Mouse (Mus musculus) myocyte (in vitro differentiated cells): ENCODE measurements around the gene Myom3. TPM values are rescaled to one million over a fixed set of nuclear protein-coding genes. Genes with fewer than 3 reads are reported as not detected.

Source experiments
- H3K27me3 ChIP-seq: one replicate; pipeline ENCODE4 v1.6.1; 2011; ENCODE audit not compliant: control insufficient read depth, insufficient read depth, insufficient read length
- H3K36me3 ChIP-seq: one replicate; pipeline ENCODE4 v1.6.1; 2011; ENCODE audit not compliant: control insufficient read depth, insufficient read depth
- H3K4me2 ChIP-seq: one replicate; pipeline ENCODE4 v1.6.1; 2011; ENCODE audit warnings: low read depth, control low read depth
- H3K4me3 ChIP-seq: one replicate; pipeline ENCODE4 v1.5.1; 2011; ENCODE audit warnings: mild to moderate bottlenecking, control low read depth, moderate library complexity
- H3K79me2 ChIP-seq: one replicate; pipeline ENCODE4 v1.6.1; 2011; ENCODE audit not compliant: control insufficient read depth, insufficient read depth
- H3ac ChIP-seq: one replicate; pipeline ENCODE4 v1.6.1; 2011; ENCODE audit not compliant: control insufficient read depth, insufficient read length
- CEBPB ChIP-seq: IDR thresholded peaks from 2 replicates; pipeline ENCODE4 v1.6.1; 2011; ENCODE audit warnings: mild to moderate bottlenecking, moderate library complexity; ENCODE audit not compliant: poor library complexity, insufficient read depth, severe bottlenecking
- E2F4 ChIP-seq: IDR thresholded peaks from one replicate; pipeline ENCODE4 v1.6.1; 2011; ENCODE audit warnings: mild to moderate bottlenecking, control low read depth, moderate library complexity; ENCODE audit not compliant: insufficient read depth
- MAX ChIP-seq: IDR thresholded peaks from one replicate; pipeline ENCODE4 v1.6.1; 2011; ENCODE audit warnings: low read depth, mild to moderate bottlenecking, control low read depth
- MYOD1 ChIP-seq, 3 experiments: IDR thresholded peaks; one replicate each; pipeline ENCODE4 v1.6.1; 2011; ENCODE audit warnings: control low read depth in 2 of 3, low read depth in 2 of 3, mild to moderate bottlenecking in 2 of 3, moderate library complexity in 1 of 3; ENCODE audit not compliant: insufficient read length in 2 of 3, control insufficient read depth in 1 of 3
- MYOG ChIP-seq, 3 experiments: IDR thresholded peaks; one replicate each; pipeline ENCODE4 v1.6.1; 2011; ENCODE audit warnings: control low read depth in 2 of 3, low read depth in 2 of 3, mild to moderate bottlenecking in 2 of 3; ENCODE audit not compliant: insufficient read length in 2 of 3, control insufficient read depth in 1 of 3, insufficient read depth in 1 of 3
- POLR2A ChIP-seq: IDR thresholded peaks from one replicate; pipeline ENCODE4 v1.6.1; 2011; ENCODE audit warnings: low read depth, mild to moderate bottlenecking, control low read depth, moderate library complexity; ENCODE audit not compliant: insufficient read length
- POLR2AphosphoS2 ChIP-seq: IDR thresholded peaks from one replicate; pipeline ENCODE4 v1.6.1; 2011; ENCODE audit warnings: low read depth, control low read depth; ENCODE audit not compliant: insufficient read length
- REST ChIP-seq: IDR thresholded peaks from one replicate; pipeline ENCODE4 v1.6.1; 2011; ENCODE audit warnings: mild to moderate bottlenecking, control low read depth, moderate library complexity; ENCODE audit not compliant: insufficient read depth, insufficient read length
- SRF ChIP-seq: IDR thresholded peaks from one replicate; pipeline ENCODE4 v1.6.1; 2011; ENCODE audit warnings: low read depth; ENCODE audit not compliant: control insufficient read depth, insufficient read length
- TCF12 ChIP-seq: IDR thresholded peaks from one replicate; pipeline ENCODE4 v1.6.1; 2011; ENCODE audit warnings: mild to moderate bottlenecking, control low read depth; ENCODE audit not compliant: poor library complexity, insufficient read depth, severe bottlenecking
- TCF3 ChIP-seq: IDR thresholded peaks from one replicate; pipeline ENCODE4 v1.6.1; 2011; ENCODE audit warnings: low read depth, control low read depth; ENCODE audit not compliant: insufficient read length
- USF1 ChIP-seq: IDR thresholded peaks from one replicate; pipeline ENCODE4 v1.6.1; 2011; ENCODE audit warnings: low read depth, mild to moderate bottlenecking, control low read depth, moderate library complexity
- polyA plus RNA-seq: library from polyadenylated mRNA; unstranded; fragments of >200 nt; fragmentation: generic; extraction: Trizol; gene quantifications from one replicate; pipeline ENCODE4 v1.2.1, GENCODE M21; 2012; ENCODE audit warnings: missing spikeins

The Myom3 gene
- polyA plus RNA-seq, 1 experiment: 97.1 TPM

DNA sequence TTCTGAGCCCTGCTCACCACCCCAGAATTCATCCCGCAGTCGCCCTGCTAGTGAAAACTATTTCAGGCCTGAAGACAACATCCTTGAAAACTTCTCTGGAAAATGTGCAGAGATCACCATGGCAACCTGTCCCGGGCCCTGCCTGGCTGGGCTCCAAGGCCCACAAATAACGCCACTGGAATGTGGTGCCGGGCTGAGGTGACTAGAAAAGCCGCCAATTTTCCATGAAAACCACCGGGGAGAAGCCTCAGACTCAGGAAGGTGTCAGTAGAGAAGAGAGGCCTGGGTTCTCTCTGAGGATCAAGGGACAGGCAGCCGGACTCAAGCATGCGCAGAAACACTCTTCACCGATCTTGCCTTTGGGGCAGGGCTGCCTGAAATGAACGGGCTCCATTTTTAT, 69.0 kb downstream of the Myom3 start:
- no peak overlapping the region for H3K4me3 ChIP-seq

DNA sequence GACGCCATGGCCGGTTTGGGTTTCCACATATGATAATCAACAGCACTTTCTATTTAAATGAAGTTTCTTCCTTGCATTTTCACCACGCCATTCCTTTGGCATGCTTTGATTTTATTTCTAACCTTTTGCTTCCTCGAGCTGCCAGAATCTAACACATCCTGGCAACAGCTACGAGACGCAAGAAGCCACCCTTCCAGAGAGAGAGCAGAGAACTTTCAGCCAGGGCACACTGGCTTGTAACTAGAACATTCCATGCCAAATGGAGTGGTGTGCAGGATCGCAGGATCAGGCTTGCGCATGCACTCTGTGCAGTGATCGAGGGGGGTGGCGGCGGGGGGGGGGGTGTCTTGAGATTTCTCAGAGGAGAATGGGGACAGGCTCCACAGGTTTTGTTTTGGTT, 72.6 kb downstream of the Myom3 start:
- H3K4me3 ChIP-seq: no peak overlapping the region
- H3K36me3 ChIP-seq: no peaks in the 10 kb centered on the region
- no peaks in the 10 kb centered on the region for H3K27me3 ChIP-seq
- no peak overlapping the region for H3ac ChIP-seq
- no peak overlapping the region for H3K4me2 ChIP-seq
- H3K79me2 ChIP-seq: no peaks in the 10 kb centered on the region
- TF ChIP-seq MYOD1 (IDR thresholded peaks at IDR 0.05; ENCODE audit: control insufficient read depth in 1 of 3, insufficient read length in 2 of 3, low read depth in 2 of 3): no peak

More for the DNA sequence above, 69.0 kb downstream of the Myom3 start:
- Histone ChIP-seq H3K4me2 (peak overlapping the region; percentile 64), H3K27me3 (no peaks in the 10 kb centered on the region), H3K36me3 (no peaks in the 10 kb centered on the region), H3ac (no peak overlapping the region), H3K79me2 (no peaks in the 10 kb centered on the region)
- no peak for TF ChIP-seq POLR2AphosphoS2
- no peak for TF ChIP-seq MYOD1 (IDR thresholded peaks at IDR 0.05; ENCODE audit: control insufficient read depth in 1 of 3, insufficient read length in 2 of 3, low read depth in 2 of 3)
- TF ChIP-seq POLR2A: no peak
- TF ChIP-seq USF1: no peak
- TF ChIP-seq REST: no peak
- TF ChIP-seq MYOG (IDR thresholded peaks at IDR 0.05; ENCODE audit: control insufficient read depth in 1 of 3, insufficient read depth in 1 of 3, insufficient read length in 2 of 3, low read depth in 2 of 3): no peak
- no peak for TF ChIP-seq TCF3
- no peak for TF ChIP-seq SRF
- no peak for TF ChIP-seq E2F4
- TF ChIP-seq TCF12: no peak
- no peak for TF ChIP-seq MAX
- TF ChIP-seq CEBPB: no peak

DNA sequence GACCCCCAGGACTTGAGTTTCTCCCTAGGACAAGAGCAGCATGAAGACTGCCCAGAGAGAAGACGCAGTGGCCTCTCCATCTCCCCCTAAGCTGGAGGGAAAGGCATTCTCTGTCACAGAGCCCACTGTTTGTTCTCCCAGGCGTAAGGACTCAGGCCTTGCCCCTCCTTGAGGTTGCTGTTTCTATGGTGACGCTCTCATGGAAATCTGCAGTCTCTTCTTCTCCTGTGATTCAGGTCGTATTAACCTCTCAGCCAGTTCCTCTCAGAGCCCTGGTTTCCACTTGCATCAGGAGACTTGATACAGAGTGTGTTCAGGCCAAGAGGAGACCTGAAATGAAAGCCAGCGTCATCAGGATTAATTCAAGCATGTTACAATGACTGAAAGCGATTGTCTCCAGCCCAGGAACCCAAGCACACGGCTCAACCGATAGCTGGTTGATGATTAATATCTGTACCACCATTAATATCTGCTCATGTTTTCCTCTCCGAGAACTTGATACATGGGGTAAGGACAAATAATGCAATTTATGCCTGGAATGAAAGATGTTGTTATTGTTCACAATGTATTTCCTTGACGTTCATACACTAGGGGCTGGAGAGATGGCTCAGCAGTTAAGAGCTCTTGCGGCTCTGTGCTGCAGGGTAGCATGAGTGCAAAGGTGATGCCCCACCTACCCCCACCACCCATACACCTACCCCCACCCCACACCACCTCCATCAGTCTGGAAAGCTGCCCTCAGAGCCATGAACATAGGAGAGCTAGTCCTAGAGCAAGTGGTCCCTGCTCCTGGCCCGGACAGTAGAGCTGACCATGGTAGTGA, 74.0 kb downstream of the Myom3 start:
- no peaks in the 10 kb centered on the region for H3K79me2 ChIP-seq
- H3K27me3 ChIP-seq: no peaks in the 10 kb centered on the region
- H3ac ChIP-seq: no peak overlapping the region
- H3K36me3 ChIP-seq: no peaks in the 10 kb centered on the region
- H3K4me3 ChIP-seq: no peak overlapping the region
- no peak overlapping the region for H3K4me2 ChIP-seq
- TF ChIP-seq TCF12: no peak
- TF ChIP-seq USF1: no peak
- TF ChIP-seq SRF: no peak
- TF ChIP-seq MYOG (IDR thresholded peaks at IDR 0.05; ENCODE audit: control insufficient read depth in 1 of 3, insufficient read depth in 1 of 3, insufficient read length in 2 of 3, low read depth in 2 of 3): no peak
- no peak for TF ChIP-seq E2F4
- no peak for TF ChIP-seq MYOD1 (IDR thresholded peaks at IDR 0.05; ENCODE audit: control insufficient read depth in 1 of 3, insufficient read length in 2 of 3, low read depth in 2 of 3)
- no peak for TF ChIP-seq MAX
- no peak for TF ChIP-seq CEBPB

DNA sequence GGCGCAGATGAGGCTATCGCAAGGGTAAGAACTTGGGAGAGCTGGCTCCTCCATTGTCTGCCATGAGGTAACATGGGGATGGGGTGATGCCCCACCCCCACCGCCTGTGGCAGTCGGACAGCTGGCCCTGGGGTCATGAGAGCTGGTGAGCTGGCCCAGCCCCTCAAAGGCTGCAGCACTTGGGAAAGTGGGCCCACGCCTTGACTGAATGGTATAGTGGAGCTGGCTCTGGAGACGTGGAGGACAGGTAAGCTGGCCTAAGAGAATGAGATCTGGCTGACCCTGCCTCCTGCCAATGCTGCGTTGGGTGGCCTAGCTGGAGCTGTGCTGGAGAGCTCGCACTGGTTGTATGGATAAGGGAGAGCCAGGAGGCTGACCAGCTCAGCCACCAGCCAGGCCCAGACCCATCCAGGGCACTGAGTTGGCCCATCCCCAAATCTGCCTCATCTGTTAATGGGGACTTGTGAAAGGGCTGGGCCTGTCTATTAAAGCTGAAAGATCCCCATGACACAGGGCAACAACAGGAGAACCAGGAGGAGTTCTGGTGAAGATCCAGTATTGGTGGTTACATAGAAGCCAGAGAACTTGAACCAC, 74.7 kb downstream of the Myom3 start:
- no peaks in the 10 kb centered on the region for H3K36me3 ChIP-seq
- TF ChIP-seq SRF (no peak), MYOG (IDR thresholded peaks at IDR 0.05; ENCODE audit: control insufficient read depth in 1 of 3, insufficient read depth in 1 of 3, insufficient read length in 2 of 3, low read depth in 2 of 3) (no peak), POLR2A (no peak), POLR2AphosphoS2 (no peak)
- no peaks in the 10 kb centered on the region for H3K79me2 ChIP-seq
- H3K27me3 ChIP-seq: no peaks in the 10 kb centered on the region
- H3K4me3 ChIP-seq: no peak overlapping the region
- no peak overlapping the region for H3ac ChIP-seq
- no peak overlapping the region for H3K4me2 ChIP-seq

DNA sequence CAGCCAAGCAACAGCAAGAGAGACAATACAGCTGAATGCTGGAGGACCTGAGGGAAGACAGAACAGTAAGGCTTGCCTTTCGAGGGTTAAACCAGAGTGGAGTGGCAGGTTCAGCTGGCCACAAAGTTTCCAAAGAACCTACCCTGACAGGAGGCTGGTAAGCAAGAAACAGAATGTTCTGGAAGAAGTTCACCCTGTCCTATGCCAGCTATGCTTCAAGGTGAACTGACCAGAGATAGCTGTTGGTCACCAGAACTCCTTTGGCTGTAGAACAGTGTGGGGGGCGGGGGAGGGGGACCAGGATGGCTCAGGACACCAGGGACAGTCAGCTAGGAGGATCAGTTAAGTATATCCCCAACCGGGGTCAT, 79.4 kb downstream of the Myom3 start:
- no peak overlapping the region for H3K4me2 ChIP-seq
- H3K36me3 ChIP-seq: no peaks in the 10 kb centered on the region
- no peak overlapping the region for H3ac ChIP-seq
- no peak for TF ChIP-seq CEBPB
- no peak for TF ChIP-seq REST
- no peak for TF ChIP-seq MYOG (IDR thresholded peaks at IDR 0.05; ENCODE audit: control insufficient read depth in 1 of 3, insufficient read depth in 1 of 3, insufficient read length in 2 of 3, low read depth in 2 of 3)
- no peak for TF ChIP-seq E2F4
- no peak for TF ChIP-seq POLR2A
- TF ChIP-seq POLR2AphosphoS2: no peak
- no peak for TF ChIP-seq TCF12
- TF ChIP-seq TCF3: no peak
- TF ChIP-seq MYOD1 (IDR thresholded peaks at IDR 0.05; ENCODE audit: control insufficient read depth in 1 of 3, insufficient read length in 2 of 3, low read depth in 2 of 3): no peak
- no peak for TF ChIP-seq SRF
- TF ChIP-seq USF1: no peak
- TF ChIP-seq MAX: no peak
- no peaks in the 10 kb centered on the region for H3K79me2 ChIP-seq
- H3K4me3 ChIP-seq: no peak overlapping the region
- no peaks in the 10 kb centered on the region for H3K27me3 ChIP-seq
